Mouse (Mus musculus) liver, adult 2 months (tissue): ENCODE measurements around the gene Tinagl1.

ENCODE experiments used
- CTCF ChIP-seq: fragments of 200-500 bp; IDR thresholded peaks from 2 replicates; pipeline ENCODE4 v1.5.1; 2011; ENCODE audit warnings: low read depth, low read length, control low read depth
- POLR2A ChIP-seq: fragments of 200-500 bp; IDR thresholded peaks from 2 replicates; pipeline ENCODE4 v1.6.1; 2011; ENCODE audit warnings: low read length, control low read depth; ENCODE audit not compliant: insufficient read depth; ENCODE audit errors: extremely low read depth

- TF ChIP-seq CTCF (no peak), POLR2A (no peak)
Measured at GRCm38 (mm10) chr4:130183879-130184278, 9.0 kb upstream of the Tinagl1 start.
